Mouse (Mus musculus) heart, embryonic 10.5 days (tissue): ENCODE measurements around the gene Plcb4. TPM values are rescaled to one million over a fixed set of nuclear protein-coding genes. Genes with fewer than 3 reads are reported as not detected.

Experiments used
- DNase-seq: peaks from one replicate; pipeline ENCODE4 v3.0.0-alpha.2; 2017; ENCODE audit warnings: low spot score
- H3K27ac ChIP-seq: fragments of 300-500 bp; sonication (generic); 2 replicates; pipeline ENCODE4 v1.5.1; 2016; ENCODE audit warnings: mild to moderate bottlenecking
- H3K27me3 ChIP-seq: fragments of 300-500 bp; sonication (generic); 2 replicates; pipeline ENCODE4 v1.6.1; 2016; ENCODE audit warnings: mild to moderate bottlenecking; ENCODE audit not compliant: poor library complexity, insufficient read depth, severe bottlenecking
- H3K36me3 ChIP-seq: fragments of 300-500 bp; sonication (generic); 2 replicates; pipeline ENCODE4 v1.6.1; 2016; ENCODE audit warnings: mild to moderate bottlenecking, moderate library complexity
- H3K4me1 ChIP-seq: fragments of 300-500 bp; sonication (generic); 2 replicates; pipeline ENCODE4 v1.6.1; 2016; ENCODE audit warnings: mild to moderate bottlenecking
- H3K4me3 ChIP-seq: fragments of 300-500 bp; sonication (generic); 2 replicates; pipeline ENCODE4 v1.5.1; 2016; ENCODE audit warnings: mild to moderate bottlenecking, moderate library complexity
- H3K9me3 ChIP-seq: fragments of 300-500 bp; sonication (generic); 2 replicates; pipeline ENCODE4 v1.6.1; 2016; ENCODE audit warnings: mild to moderate bottlenecking, moderate library complexity
- whole genome bisulfite sequencing: fragments of 180-500 bp; shearing (Covaris S2); methylation state at CpG from one replicate; pipeline ENCODE4 v1.1.7; 2016; 5-methylcytosine and 5-hydroxymethylcytosine counted together
- polyA plus RNA-seq: library from polyadenylated mRNA; unstranded; fragments of >200 nt; fragmentation: Nextera tagmentation; extraction: Ambion mirVana; gene quantifications from 2 replicates; pipeline ENCODE4 v1.2.1, GENCODE M21; 2016

The Plcb4 gene
- polyA plus RNA-seq, 1 experiment from 2014 or later = 17.8 TPM

- 85% methylated on average over 6 of the region's 6 CpGs for WGBS
- no peak for DNase-seq
Observed at GRCm38 (mm10) chr2:135652040-135652439, 6.8 kb upstream of the Plcb4 start.

GRCm38 (mm10) chr2:135652451-135652850 is 6.4 kb upstream of the Plcb4 start:
- H3K9me3 ChIP-seq = no peaks in the 10 kb centered on the region
- no peaks in the 10 kb centered on the region for H3K36me3 ChIP-seq
- 85% methylated on average over 4 of the region's 4 CpGs for WGBS
- no peak overlapping the region for H3K4me3 ChIP-seq
- H3K27ac ChIP-seq = no peak overlapping the region
- H3K27me3 ChIP-seq = no peaks in the 10 kb centered on the region
- DNase-seq = no peak
- H3K4me1 ChIP-seq = no peaks in the 10 kb centered on the region

More at GRCm38 (mm10) chr2:135652040-135652439, 6.8 kb upstream of the Plcb4 start:
- Histone ChIP-seq H3K27me3 (no peaks in the 10 kb centered on the region), H3K27ac (no peak overlapping the region), H3K4me1 (no peaks in the 10 kb centered on the region), H3K9me3 (no peaks in the 10 kb centered on the region), H3K36me3 (no peaks in the 10 kb centered on the region), H3K4me3 (no peak overlapping the region)

GRCm38 (mm10) chr2:135655948-135656347 is 2.9 kb upstream of the Plcb4 start:
- 68% methylated on average over 1 of the region's 1 CpGs for WGBS
- Histone ChIP-seq H3K27ac (no peak overlapping the region), H3K36me3 (no peaks in the 10 kb centered on the region), H3K27me3 (no peaks in the 10 kb centered on the region), H3K4me3 (no peak overlapping the region), H3K4me1 (peaks cover 10% of the 10 kb centered on the region), H3K9me3 (no peaks in the 10 kb centered on the region)
- DNase-seq = no peak

GRCm38 (mm10) chr2:135656586-135656985 is 2.2 kb upstream of the Plcb4 start:
- DNase-seq = no peak
- no peak overlapping the region for H3K27ac ChIP-seq
- WGBS = 62% methylated on average over 6 of the region's 6 CpGs

GRCm38 (mm10) chr2:135659391-135660180 is 775 bp downstream of the Plcb4 start:
- Histone ChIP-seq H3K4me3 (peak overlapping the region; percentile 89), H3K36me3 (no peaks in the 10 kb centered on the region), H3K27ac (peak overlapping the region; percentile 99), H3K9me3 (no peaks in the 10 kb centered on the region), H3K4me1 (peaks cover 10% of the 10 kb centered on the region), H3K27me3 (no peaks in the 10 kb centered on the region)
- WGBS = 3% methylated on average over 76 of the region's 97 CpGs
- peak; percentile 87 for DNase-seq

More at GRCm38 (mm10) chr2:135656586-135656985, 2.2 kb upstream of the Plcb4 start:
- Histone ChIP-seq H3K9me3 (no peaks in the 10 kb centered on the region), H3K4me1 (peaks cover 10% of the 10 kb centered on the region), H3K4me3 (no peak overlapping the region), H3K36me3 (no peaks in the 10 kb centered on the region), H3K27me3 (no peaks in the 10 kb centered on the region)

GRCm38 (mm10) chr2:135660816-135661215 is 2.0 kb downstream of the Plcb4 start:
- no peaks in the 10 kb centered on the region for H3K9me3 ChIP-seq
- no peak for DNase-seq
- no peaks in the 10 kb centered on the region for H3K36me3 ChIP-seq
- no peak overlapping the region for H3K4me3 ChIP-seq
- H3K27ac ChIP-seq = no peak overlapping the region
- WGBS = 58% methylated on average over 4 of the region's 4 CpGs
- no peaks in the 10 kb centered on the region for H3K27me3 ChIP-seq
- H3K4me1 ChIP-seq = peaks cover 10% of the 10 kb centered on the region

GRCm38 (mm10) chr2:135663785-135664184 is 5.0 kb downstream of the Plcb4 start:
- Histone ChIP-seq H3K9me3 (no peaks in the 10 kb centered on the region), H3K4me3 (no peak overlapping the region), H3K36me3 (no peaks in the 10 kb centered on the region), H3K27me3 (no peaks in the 10 kb centered on the region), H3K27ac (no peak overlapping the region), H3K4me1 (no peaks in the 10 kb centered on the region; the same call in 1 of the 2 replicates)
- WGBS = 70% methylated on average over 1 of the region's 1 CpGs
- no peak for DNase-seq

- H3K4me3 ChIP-seq = no peak overlapping the region
- no peaks in the 10 kb centered on the region for H3K9me3 ChIP-seq
- H3K36me3 ChIP-seq = no peaks in the 10 kb centered on the region
- 87% methylated on average over 2 of the region's 2 CpGs for WGBS
- no peak overlapping the region for H3K27ac ChIP-seq
- no peaks in the 10 kb centered on the region for H3K4me1 ChIP-seq
- no peaks in the 10 kb centered on the region for H3K27me3 ChIP-seq
- DNase-seq = no peak
Observed at GRCm38 (mm10) chr2:135667496-135667895, 8.7 kb downstream of the Plcb4 start.

GRCm38 (mm10) chr2:135672459-135673104 is 13.8 kb downstream of the Plcb4 start:
- no peak overlapping the region for H3K4me3 ChIP-seq
- H3K36me3 ChIP-seq = no peaks in the 10 kb centered on the region
- H3K27me3 ChIP-seq = no peaks in the 10 kb centered on the region
- H3K4me1 ChIP-seq = peaks cover 13% of the 10 kb centered on the region
- 75% methylated on average over 10 of the region's 10 CpGs for WGBS
- no peak for DNase-seq
- H3K27ac ChIP-seq = no peak overlapping the region
- no peaks in the 10 kb centered on the region for H3K9me3 ChIP-seq

- H3K9me3 ChIP-seq = no peaks in the 10 kb centered on the region
- DNase-seq = no peak
- H3K27me3 ChIP-seq = no peaks in the 10 kb centered on the region
- no peak overlapping the region for H3K27ac ChIP-seq
- no peak overlapping the region for H3K4me3 ChIP-seq
- WGBS = 88% methylated on average over 8 of the region's 8 CpGs
- peaks cover 13% of the 10 kb centered on the region for H3K4me1 ChIP-seq
- H3K36me3 ChIP-seq = no peaks in the 10 kb centered on the region
Observed at GRCm38 (mm10) chr2:135673649-135674048, 14.8 kb downstream of the Plcb4 start.

- Histone ChIP-seq H3K4me1 (peaks cover 18% of the 10 kb centered on the region), H3K9me3 (no peaks in the 10 kb centered on the region), H3K27ac (no peak overlapping the region), H3K4me3 (no peak overlapping the region), H3K36me3 (no peaks in the 10 kb centered on the region), H3K27me3 (no peaks in the 10 kb centered on the region)
- no peak for DNase-seq
- 80% methylated on average over 5 of the region's 5 CpGs for WGBS
Observed at GRCm38 (mm10) chr2:135675284-135675683, 16.5 kb downstream of the Plcb4 start.

- H3K4me1 ChIP-seq = peaks cover 18% of the 10 kb centered on the region
- no peaks in the 10 kb centered on the region for H3K27me3 ChIP-seq
- H3K36me3 ChIP-seq = no peaks in the 10 kb centered on the region
- H3K9me3 ChIP-seq = no peaks in the 10 kb centered on the region
- 74% methylated on average over 8 of the region's 8 CpGs for WGBS
- no peak overlapping the region for H3K4me3 ChIP-seq
- DNase-seq = no peak
- no peak overlapping the region for H3K27ac ChIP-seq
Observed at GRCm38 (mm10) chr2:135676978-135677501, 18.2 kb downstream of the Plcb4 start.

- Histone ChIP-seq H3K9me3 (no peaks in the 10 kb centered on the region), H3K27me3 (no peaks in the 10 kb centered on the region), H3K4me3 (no peak overlapping the region), H3K27ac (no peak overlapping the region), H3K36me3 (no peaks in the 10 kb centered on the region), H3K4me1 (peaks cover 18% of the 10 kb centered on the region)
- WGBS = 79% methylated on average over 5 of the region's 5 CpGs
- DNase-seq = no peak
Observed at GRCm38 (mm10) chr2:135677601-135678000, 18.8 kb downstream of the Plcb4 start.
